In genomic region chr4:129513086-129513767, GRCm38 (mm10) we compare ENCODE assay signal across 8 mouse cellular contexts. TPM values are rescaled to one million over a fixed set of nuclear protein-coding genes. Genes with fewer than 3 reads are reported as not detected.
A peak's percentile ranks its signal among the peaks of the same experiment; 100 is the strongest.
DNase-seq lines count a peak whose midpoint lies in the region; ATAC-seq lines count a peak whose summit lies in the region.

Gene Marcksl1 (plus strand): TSS chr4:129513581.

- H3K27me3 ChIP-seq in intestine, embryonic 15.5 days (replicated peaks), result no peaks in the 10 kb centered on the region

- 6% methylated on average over 47 of the region's 47 CpGs for WGBS in intestine, embryonic 15.5 days

- DNase-seq in ZHBTc4 (ENCODE audit: low read depth, low spot score), result peak; percentile 92
- DNase-seq in embryo, embryonic 11.5 days (ENCODE audit: low read depth, low spot score), result peak; percentile 80
- peak; percentile 82 to 90 for DNase-seq in gastrocnemius, postnatal 4 days (ENCODE audit: low spot score in 2 of 2)
- peak; percentile 89 to 93 for DNase-seq in left cerebral cortex, postnatal 14 days (ENCODE audit: low spot score in 2 of 2)
- DNase-seq in right cerebral cortex, postnatal 14 days, result peak; percentile 93
- DNase-seq in urinary bladder, postnatal 36 days (ENCODE audit: low spot score in 2 of 2), result peak; percentile 83 to 87

- peaks cover 36% of the 10 kb centered on the region for H3K4me1 ChIP-seq in intestine, embryonic 15.5 days (replicated peaks)

- no peaks in the 10 kb centered on the region for H3K9me3 ChIP-seq in intestine, embryonic 15.5 days

- H3K9ac ChIP-seq in intestine, embryonic 15.5 days, result peak within 1 kb of the TSS; percentile 99

- intact Hi-C loops in left cerebral cortex, postnatal 14 days (cut with DNase I), result no loop called here

- H3K4me2 ChIP-seq in intestine, embryonic 15.5 days (replicated peaks), result peak within 1 kb of the TSS; percentile 64

- H3K27ac ChIP-seq in intestine, embryonic 15.5 days, result peak within 1 kb of the TSS; percentile 91

- peaks cover 11% of the 10 kb centered on the region for H3K36me3 ChIP-seq in intestine, embryonic 15.5 days

- peak within 1 kb of the TSS; percentile 99 for H3K4me3 ChIP-seq in intestine, embryonic 15.5 days (replicated peaks)

- ATAC-seq in intestine, embryonic 15.5 days, result peak; percentile 85
- ATAC-seq in megakaryocyte progenitor cell, adult 5-6 weeks (replicated peaks; ENCODE audit: poor library complexity), result peak; percentile 80

RNA-seq across cellular contexts. Expression of gene Marcksl1, which starts in this region (rescaled TPM):
- 10 to 100 TPM; 63.2 to 63.9 TPM for total RNA-seq in gastrocnemius, postnatal 4 days (2021)
- 432 and 487 TPM in 2 replicates for polyA plus RNA-seq in intestine, embryonic 15.5 days (2015; fragmentation: Nextera tagmentation; extraction: Ambion mirVana)
- total RNA-seq in left cerebral cortex, postnatal 14 days (2021), result 100 to 1,000 TPM; 538 to 599 TPM
- total RNA-seq in megakaryocyte progenitor cell, adult 5-6 weeks (2015), result 56.8 and 62.3 TPM in 2 replicates
- total RNA-seq in megakaryocyte progenitor cell, adult 5-6 weeks (2017), result 37.5 and 43.9 TPM in 2 replicates

Comparison
In these comparisons a context has a peak if more than half of its experiments do, and no peak if none do; other contexts are left out.
1. Peak in every context shown above with its lines: DNase-seq, ATAC-seq, H3K4me3 ChIP-seq and H3K27ac ChIP-seq.
2. RNA of gene Marcksl1 (total RNA-seq): 538 to 599 TPM in left cerebral cortex, postnatal 14 days; 63.2 to 63.9 TPM in gastrocnemius, postnatal 4 days and 37.5 to 62.3 TPM in megakaryocyte progenitor cell, adult 5-6 weeks; every median in the first group is over 4 times any median in the second.